Mouse (Mus musculus) megakaryocyte-erythroid progenitor cell, adult 5-6 weeks (primary cell): ENCODE results near the gene Tacc2. TPM values are rescaled to one million over a fixed set of nuclear protein-coding genes. Genes with fewer than 3 reads are reported as not detected.

ENCODE experiments used
- ATAC-seq: replicated peaks from 2 replicates; pipeline ENCODE4 v1.8.0; 2016; ENCODE audit warnings: mild to moderate bottlenecking, inconsistent platforms; ENCODE audit not compliant: severe bottlenecking, poor library complexity, low FRiP score, low TSS enrichment
- total RNA-seq, 2 experiments: library from RNA; stranded (forward) in 1 of 2; stranded (reverse) in 1 of 2; fragments of 200-1000, 215-1000 nt in 1 of 2; fragments of >200 nt in 1 of 2; fragmentation: Nextera tagmentation in 1 of 2; gene quantifications; 2 replicates each; pipeline ENCODE4 v1.2.3; 2014 to 2017

The Tacc2 gene
- total RNA-seq, 2 experiments from 2014 or later: 1.6 to 9.1 TPM

GRCm38 (mm10) chr7:130749165-130749564 lies 171.9 kb downstream of the Tacc2 start:
- ATAC-seq: no peak

- no peak for ATAC-seq
These were observed 173.7 kb downstream of the Tacc2 start for GRCm38 (mm10) chr7:130750752-130751490.

- no peak for ATAC-seq
These were observed 174.4 kb downstream of the Tacc2 start for GRCm38 (mm10) chr7:130751678-130752077.

- no peak for ATAC-seq
These were observed 177.6 kb downstream of the Tacc2 start for GRCm38 (mm10) chr7:130754790-130755189.

- no peak for ATAC-seq
These were observed 179.2 kb downstream of the Tacc2 start for GRCm38 (mm10) chr7:130756343-130756835.

GRCm38 (mm10) chr7:130757326-130757865 lies 180.2 kb downstream of the Tacc2 start:
- no peak for ATAC-seq

- ATAC-seq: peak; percentile 90
These were observed 185.0 kb downstream of the Tacc2 start for GRCm38 (mm10) chr7:130762071-130762897.

- no peak for ATAC-seq
These were observed 186.9 kb downstream of the Tacc2 start for GRCm38 (mm10) chr7:130764160-130764559.

- no peak for ATAC-seq
These were observed 189.4 kb downstream of the Tacc2 start for GRCm38 (mm10) chr7:130766411-130767170.

GRCm38 (mm10) chr7:130768151-130768550 lies 190.9 kb downstream of the Tacc2 start:
- no peak for ATAC-seq

- ATAC-seq: peak; percentile 75
These were observed 193.5 kb downstream of the Tacc2 start for GRCm38 (mm10) chr7:130770707-130771106.

GRCm38 (mm10) chr7:130773171-130773830 lies 196.1 kb downstream of the Tacc2 start:
- peak; percentile 72 for ATAC-seq

GRCm38 (mm10) chr7:130773914-130774630 lies 196.8 kb downstream of the Tacc2 start, which contains the start of gene Btbd16:
Btbd16 (plus strand) TSS chr7:130774069.
- peak; percentile 78 for ATAC-seq

- ATAC-seq: no peak
These were observed 203.7 kb downstream of the Tacc2 start for GRCm38 (mm10) chr7:130780866-130781419.

GRCm38 (mm10) chr7:130782501-130783050 lies 205.3 kb downstream of the Tacc2 start:
- no peak for ATAC-seq

GRCm38 (mm10) chr7:130785923-130786575 lies 208.8 kb downstream of the Tacc2 start:
- ATAC-seq: no peak

- no peak for ATAC-seq
These were observed 209.5 kb downstream of the Tacc2 start for GRCm38 (mm10) chr7:130786708-130787107.
